Mouse (Mus musculus) erythroblast, adult 5-6 weeks (primary cell): ENCODE results near the gene Calcoco2. TPM values are rescaled to one million over a fixed set of nuclear protein-coding genes. Genes with fewer than 3 reads are reported as not detected.

ENCODE experiments used
- ATAC-seq: replicated peaks from 2 replicates; pipeline ENCODE4 v1.8.0; 2016; ENCODE audit warnings: moderate number of reproducible peaks, mild to moderate bottlenecking, moderate TSS enrichment, inconsistent platforms; ENCODE audit not compliant: poor library complexity, low FRiP score, severe bottlenecking
- total RNA-seq, 2 experiments: library from RNA; stranded (forward) in 1 of 2; stranded (reverse) in 1 of 2; fragments of 150-400 nt in 1 of 2; fragments of 200-764, 138-1000 nt in 1 of 2; gene quantifications; 2 replicates each; pipeline versions ENCODE4 v1.2.3 to v1.2.4; 2015 to 2017; ENCODE audit warnings: low replicate concordance in 2 of 2

Calcoco2 gene
- total RNA-seq, 2 experiments from 2014 or later, result 0.17 TPM; not detected in 1

DNA sequence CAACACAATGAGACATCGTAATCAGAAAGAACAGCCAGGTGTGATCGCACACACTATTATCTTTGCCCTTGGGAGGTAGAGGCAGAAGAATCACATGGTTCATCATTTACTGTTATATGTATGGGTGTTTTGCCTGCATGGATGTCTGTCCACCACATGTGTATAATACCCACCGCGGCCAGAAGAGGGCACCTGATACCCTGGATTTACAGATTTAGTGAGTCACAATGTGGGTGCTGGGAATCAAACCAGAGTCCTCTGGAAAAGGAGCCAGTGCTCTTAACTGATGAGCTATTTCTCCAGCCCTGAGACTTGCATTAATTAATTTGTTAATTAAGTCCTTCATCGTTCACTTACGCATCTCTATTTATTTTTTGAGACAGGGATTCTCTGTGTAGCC, 23.8 kb downstream of the Calcoco2 start:
- ATAC-seq, result no peak

DNA sequence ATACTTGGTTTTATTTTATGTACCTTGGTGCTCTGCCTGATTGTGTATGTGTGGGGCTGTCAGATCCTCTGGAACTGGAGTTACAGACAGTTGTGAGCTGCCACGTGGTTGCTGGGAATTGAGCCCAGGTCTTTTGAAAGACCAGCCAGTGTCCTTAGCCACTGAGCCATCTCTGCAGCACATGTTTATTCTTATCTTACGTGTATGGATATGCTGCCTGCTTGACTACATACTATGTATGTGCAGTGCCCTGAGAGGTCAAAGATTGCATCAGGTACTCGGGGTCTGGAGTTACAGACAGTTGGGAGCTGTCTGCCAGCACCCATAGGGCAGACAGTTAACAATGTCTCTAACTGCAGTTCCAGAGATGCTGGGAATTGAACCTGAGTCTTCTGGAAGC, 29.1 kb downstream of the Calcoco2 start:
- ATAC-seq, result no peak

GRCm38 (mm10) chr11:96080736-96081135, 31.0 kb downstream of the Calcoco2 start:
- ATAC-seq, result no peak

DNA sequence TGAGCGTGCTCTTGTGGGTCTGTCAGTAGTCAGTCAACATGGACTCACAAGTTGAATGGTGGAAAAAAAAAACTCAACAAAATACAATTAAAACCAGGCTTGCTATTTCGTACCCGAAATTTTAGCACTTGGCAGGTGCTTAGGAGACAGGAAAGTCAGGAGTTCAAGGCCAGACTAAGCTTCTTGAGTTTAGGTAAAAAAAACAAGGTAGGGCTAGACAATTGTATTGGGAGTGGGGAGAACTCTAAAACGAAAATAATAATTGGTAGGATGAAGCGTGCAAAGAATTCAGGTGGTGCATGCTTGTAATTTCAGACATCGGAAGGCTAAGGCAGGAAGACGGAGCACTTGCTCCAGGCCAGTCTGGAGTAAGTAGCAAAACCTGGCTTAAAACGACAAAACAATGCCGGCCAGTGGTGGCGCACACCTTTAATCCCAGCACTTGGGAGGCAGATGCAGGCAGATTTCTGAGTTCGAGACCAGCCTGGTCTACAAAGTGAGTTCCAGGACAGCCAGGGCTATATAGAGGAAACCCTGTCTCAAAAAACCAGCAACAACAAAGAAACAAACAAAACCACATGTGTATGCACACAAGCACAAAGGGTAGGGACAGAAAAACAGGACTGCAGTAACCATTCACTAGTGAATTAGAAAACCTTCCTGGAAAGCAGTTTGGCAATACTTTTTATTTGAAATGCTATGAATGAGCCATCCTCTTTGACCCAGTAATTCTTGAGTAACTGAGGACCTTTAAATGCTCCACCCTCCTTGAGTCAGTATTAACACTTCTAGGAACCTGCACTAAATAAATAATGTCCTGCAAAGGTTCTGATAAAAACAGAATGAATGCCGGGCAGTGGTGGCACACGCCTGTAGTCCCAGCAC, 35.3 kb downstream of the Calcoco2 start:
- no peak for ATAC-seq

GRCm38 (mm10) chr11:96075509-96076220, 36.1 kb downstream of the Calcoco2 start, which contains the start of gene Atp5g1:
Gene Atp5g1 (minus strand): TSS chr11:96075670.
- peak; percentile 95 for ATAC-seq

DNA sequence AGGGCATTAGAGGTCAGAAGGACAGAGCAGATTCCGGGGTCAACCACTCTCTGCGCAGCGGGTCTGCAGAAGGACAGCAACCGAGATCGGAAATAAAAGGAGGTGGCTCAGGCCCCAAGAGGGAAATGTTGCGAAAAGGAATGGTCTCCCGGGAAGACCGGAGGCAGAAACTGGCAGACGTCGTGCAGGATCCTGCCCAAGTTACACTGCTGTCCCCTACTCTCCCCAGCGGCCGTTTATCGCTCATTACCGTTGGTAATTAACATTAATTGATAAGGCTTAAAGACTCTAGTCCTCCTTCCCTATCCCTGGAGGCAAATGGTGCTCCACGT, 36.6 kb downstream of the Calcoco2 start:
- ATAC-seq, result peak; percentile 1

DNA sequence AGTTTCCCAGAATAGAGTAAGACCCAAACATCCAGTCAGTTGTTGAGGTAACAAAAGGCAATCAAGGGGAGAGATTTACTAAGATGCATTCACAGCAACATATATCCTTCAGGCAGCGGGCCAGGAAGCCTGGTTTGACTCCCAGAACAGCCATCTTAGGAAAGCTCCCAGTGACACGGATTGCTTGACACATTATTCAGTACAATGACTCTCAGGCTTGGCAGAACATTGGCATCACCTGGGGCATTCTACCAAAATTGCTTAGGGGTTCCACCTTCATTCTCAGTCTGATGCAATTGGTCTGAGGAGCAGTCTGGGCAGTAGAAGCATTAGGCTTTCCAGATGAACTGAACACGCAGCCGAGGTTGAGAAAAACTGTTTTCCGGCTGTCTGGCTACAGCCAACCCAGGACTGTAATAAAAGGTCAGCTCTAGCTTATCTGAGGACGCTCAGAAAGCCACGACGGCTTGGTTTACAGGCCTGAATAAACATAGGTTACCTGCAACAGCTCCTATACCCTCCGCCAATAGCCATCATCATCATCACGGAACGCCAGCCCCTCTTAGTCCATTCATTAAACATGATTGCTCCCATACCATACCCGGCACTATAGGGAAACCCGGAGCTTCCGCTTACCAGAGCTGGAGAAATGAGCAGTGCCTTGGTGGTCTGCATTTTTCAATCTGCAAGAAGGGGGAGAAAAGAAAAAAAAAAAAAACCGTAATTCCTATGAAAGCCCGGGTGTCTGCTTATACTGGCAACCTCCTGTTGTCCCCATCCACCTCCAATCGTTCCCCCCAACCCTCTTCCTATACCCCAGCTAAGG, 37.2 kb downstream of the Calcoco2 start:
- no peak for ATAC-seq

GRCm38 (mm10) chr11:96073295-96073993, 38.3 kb downstream of the Calcoco2 start:
- no peak for ATAC-seq

GRCm38 (mm10) chr11:96071013-96071412, 40.8 kb downstream of the Calcoco2 start:
- no peak for ATAC-seq

DNA sequence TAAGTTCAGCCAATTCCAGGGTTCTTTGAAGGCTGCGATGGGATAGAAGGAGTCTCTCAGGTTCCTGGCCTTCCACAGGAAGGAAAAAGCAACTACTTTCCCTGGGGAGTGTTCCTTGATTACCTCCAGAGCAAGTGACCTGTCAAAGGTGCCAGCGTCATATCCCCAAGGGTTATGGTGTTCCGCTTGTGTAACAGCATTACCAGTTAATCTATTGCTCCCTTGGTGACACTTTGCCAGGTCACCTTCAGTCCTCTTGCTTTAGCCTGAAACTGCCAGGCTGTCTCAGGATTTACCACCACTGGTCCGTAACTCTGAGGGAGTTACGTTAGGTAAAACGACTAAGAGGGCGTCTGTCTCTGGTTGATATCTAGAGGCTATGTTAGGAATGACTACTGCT, 41.4 kb downstream of the Calcoco2 start:
- ATAC-seq, result no peak

DNA sequence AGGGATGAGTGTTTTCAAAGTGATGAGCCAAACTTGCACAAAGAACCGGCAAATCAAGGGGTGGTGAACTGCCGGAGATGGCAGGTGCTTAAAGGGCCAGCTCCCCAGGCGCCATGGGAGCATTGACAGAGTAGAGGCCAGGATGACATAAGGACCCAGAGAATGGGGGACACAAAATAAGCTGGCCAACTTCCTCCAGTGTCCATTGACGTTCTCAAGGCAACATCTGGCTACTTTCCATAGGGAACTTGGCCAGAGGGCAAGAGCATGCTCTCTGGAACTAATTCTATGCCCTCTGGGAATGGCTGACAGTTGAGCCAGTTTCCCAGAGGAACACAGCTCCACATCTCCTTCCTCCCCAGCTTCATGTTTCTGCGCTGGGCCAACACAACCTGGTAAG, 43.5 kb downstream of the Calcoco2 start:
- ATAC-seq, result no peak

DNA sequence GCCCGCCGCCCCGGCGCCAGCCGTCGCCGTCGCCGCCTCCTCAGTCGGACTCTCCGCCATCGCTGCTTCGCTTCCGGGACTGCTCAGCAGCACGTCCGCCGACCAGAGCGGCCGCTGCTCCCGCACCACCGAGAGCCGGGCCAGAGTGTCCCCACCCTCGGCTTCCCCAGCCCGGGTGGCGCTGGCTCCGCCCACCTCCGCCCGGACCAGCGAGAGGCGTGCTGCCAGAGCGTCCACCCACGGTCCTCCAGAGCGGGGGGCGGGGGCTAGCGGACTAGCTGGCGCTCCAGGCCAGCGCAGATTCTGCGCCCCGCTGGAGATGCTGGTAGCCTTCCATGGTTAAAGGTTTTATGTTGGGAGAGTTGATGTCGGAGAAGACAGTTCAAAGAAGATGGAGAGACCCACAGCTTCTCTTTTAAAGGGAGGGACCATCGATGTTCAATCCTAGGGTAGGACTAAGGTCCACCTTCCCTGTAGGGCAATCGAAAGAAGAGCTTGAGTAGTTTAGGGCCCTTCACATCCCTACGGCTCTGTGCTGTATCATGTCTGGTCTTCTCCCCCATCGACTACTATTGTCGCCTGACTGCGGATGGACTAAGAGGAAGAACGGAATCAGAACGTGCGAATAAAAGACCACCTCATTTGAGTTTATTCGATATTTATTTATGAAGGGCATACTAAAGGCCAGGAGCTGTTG, 46.4 kb downstream of the Calcoco2 start, which contains the start of gene Ube2z:
Gene Ube2z (minus strand): TSS at position 174 of the 697 bp plus-strand sequence.
- ATAC-seq, result peak; percentile 98

DNA sequence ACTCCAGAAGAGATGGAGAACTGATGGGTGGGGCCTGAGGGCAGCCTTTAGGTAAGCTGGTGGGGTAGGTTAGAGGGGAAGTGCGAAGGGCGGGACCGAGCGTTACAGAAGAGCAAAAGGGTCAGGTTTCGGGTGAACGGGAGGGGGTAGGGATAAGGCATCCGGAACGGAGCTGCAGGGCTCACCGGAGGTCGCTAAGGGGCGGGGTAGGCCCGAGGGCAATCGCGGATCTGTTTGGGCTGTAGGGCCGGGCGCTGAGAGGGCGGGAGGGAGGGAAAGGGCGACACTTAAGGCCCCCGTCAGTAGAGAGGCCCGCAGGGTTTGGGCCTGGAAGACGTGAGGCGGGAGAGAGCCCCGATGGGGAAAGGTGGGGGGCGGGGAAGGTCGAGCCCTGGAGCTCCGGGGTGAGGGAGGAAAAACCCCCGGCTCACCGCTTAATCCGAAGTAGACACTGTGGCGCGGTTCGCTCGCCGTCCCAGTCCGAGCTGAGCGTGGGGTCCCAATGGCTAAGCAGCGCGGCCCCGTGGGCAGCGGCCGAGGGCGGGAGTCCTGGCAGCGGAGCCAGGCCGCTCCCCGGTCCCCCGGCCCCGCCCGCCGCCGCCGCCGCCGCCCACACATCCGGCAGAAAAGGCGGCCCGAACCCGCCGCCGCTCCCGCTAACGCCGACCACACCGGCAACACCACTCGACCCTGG, 47.1 kb downstream of the Calcoco2 start:
- ATAC-seq, result peak; percentile 51

GRCm38 (mm10) chr11:96058309-96058708, 53.5 kb downstream of the Calcoco2 start:
- no peak for ATAC-seq

DNA sequence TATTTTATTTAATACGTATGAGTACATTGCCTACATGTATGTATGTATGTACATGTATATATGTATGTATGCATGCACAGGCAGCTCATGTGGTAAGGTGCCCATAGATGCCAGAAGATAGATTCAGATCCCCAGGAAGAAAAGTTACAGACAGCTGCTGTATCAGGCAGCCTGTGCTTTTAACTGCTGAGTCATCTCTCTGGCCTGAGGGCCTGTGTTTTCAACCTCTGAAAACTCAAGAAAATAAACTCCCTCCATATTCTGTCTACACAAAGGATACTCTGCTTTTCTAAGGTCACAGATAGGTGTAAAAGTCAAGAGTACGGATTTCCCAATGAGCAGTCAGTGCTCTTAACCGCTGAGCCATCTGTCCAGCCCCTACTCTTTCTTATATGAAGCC, 60.9 kb downstream of the Calcoco2 start:
- no peak for ATAC-seq

DNA sequence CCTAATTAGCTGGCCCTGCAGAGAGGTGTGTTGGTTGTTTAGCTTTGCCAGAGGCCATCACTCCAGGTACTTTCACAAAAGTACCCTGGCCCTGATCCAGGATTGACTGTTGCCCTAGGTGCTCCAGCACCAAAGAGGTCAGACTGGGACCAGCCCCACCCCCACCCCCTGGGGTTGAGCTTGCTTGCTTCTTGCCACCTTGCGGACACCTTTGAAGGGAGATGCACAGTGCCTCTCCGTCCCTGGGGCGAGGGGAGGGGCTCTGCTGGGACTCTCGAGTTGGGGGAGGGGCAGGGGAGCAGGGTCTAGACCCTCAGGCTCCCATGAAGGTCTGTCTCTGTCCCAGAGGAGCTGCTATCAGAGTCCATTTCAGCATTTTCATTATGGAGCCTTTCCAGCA, 61.8 kb downstream of the Calcoco2 start:
- no peak for ATAC-seq
